Mouse (Mus musculus): ENCODE results near the gene Cyb5r4.

- TF ChIP-seq CHD2 (IDR thresholded peaks at IDR 0.05; ENCODE audit: low read depth, low read length), result no peak
- TF ChIP-seq ZNF384 (IDR thresholded peaks at IDR 0.05; ENCODE audit: low read depth, low read length), result no peak
- TF ChIP-seq ZC3H11A (IDR thresholded peaks at IDR 0.05; ENCODE audit: borderline replicate concordance, low read depth, low read length), result peak; percentile 55; the same call in 1 of the 2 replicates
Measured at GRCm38 (mm10) chr9:87027423-87028084, 5.7 kb downstream of the Cyb5r4 start.

Measured in ES-E14 (cell line).